Mouse (Mus musculus) large intestine, adult 2 months (tissue): Measurements from ENCODE around the gene Gusb. TPM values are rescaled to one million over a fixed set of nuclear protein-coding genes. Genes with fewer than 3 reads are reported as not detected.

ENCODE experiments used
- DNase-seq: peaks from one replicate; pipeline ENCODE4 v3.0.0-alpha.2; 2012; ENCODE audit warnings: low read depth, low spot score
- WGBS: fragments of 180-500 bp; shearing (Covaris S2); methylation state at CpG from one replicate; pipeline ENCODE4 v1.1.7; 2018; 5-methylcytosine and 5-hydroxymethylcytosine counted together
- polyA plus RNA-seq: library from polyadenylated mRNA; depleted of rRNA; stranded (reverse); fragments of >200 nt; gene quantifications from 2 replicates; pipeline ENCODE4 v1.2.3, GENCODE M21; 2012

Gene Gusb
- polyA plus RNA-seq, 1 experiment: 25.9 TPM

DNA sequence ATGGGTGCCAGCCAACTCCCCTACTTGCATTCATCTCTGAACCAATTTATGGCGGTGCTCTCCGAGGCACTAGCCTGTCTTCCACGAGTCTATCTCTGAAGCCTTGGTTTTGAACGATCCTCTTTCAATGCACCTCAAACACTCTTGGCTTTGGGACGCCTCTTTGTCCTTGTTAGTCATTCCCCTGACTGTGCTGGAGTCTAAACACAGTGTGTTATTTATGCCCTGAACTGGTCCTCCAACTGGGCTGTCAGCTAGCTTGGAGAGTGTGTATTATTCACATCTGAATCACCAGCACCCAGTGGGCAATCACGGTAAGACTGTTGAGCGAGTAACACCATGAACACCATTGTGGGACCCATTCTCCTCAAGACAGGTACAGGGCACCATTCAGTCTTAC, 24.8 kb upstream of the Gusb start:
- WGBS: 74% methylated on average over 7 of the region's 7 CpGs
- no peak for DNase-seq

DNA sequence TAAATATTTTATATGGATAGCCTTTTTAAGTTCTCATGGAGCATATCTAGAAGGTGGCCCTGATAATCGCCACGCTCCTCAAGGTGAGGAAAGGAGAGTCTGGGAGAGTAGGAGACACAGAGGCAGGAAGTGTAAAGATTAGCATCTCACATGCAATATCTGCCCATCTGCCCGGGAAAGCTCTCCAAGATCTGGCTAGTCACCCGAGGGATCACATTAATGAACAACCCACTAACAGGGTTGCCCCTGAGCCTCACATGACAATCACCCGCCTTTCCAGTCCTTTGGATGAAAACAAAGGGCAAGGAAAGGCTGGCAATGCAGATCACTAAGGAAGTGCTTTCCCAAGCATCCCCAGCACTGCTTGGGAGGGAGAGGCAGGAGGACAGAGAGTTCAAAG, 24.3 kb upstream of the Gusb start:
- 53% methylated on average over 5 of the region's 5 CpGs for WGBS

DNA sequence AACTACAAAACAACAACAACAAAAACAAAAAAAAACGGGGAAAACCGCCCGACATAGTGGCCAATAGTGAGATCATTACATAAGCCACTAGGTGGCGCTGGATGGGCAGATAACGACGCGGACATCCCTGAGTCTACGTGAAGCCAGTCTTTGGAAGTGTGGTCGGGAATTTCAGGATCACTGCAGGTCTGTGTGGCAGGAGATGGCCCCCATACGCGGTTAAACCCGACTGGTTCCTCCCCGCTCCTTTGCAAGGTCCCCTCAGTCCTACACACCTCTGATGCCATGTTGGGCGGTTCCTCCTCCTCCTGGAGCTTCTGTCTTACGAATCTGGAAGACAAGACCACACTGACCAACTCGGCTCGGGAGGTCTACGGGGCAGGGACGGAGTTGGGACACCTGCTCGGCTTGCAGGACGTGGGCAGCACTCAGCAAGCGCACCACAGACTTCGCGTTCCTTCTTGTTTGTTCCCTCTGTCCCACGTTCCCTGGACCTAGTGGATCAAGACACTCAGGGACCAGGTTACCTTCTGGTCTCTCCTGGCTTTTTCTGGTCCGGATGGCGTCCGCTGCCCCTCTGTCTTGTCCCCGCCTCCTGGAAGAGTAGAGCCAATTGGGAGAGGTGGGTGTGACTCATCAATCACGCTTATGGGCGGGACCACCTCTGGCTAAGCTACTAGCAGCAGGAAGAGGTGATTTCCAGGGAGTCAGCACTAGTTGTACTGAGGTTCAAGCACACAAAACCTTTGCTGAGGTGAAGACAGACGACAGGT, 21.1 kb upstream of the Gusb start:
- peak; percentile 92 for DNase-seq
- under 1% methylated on average over 32 of the region's 32 CpGs for WGBS

More for the DNA sequence above, 24.3 kb upstream of the Gusb start:
- DNase-seq: no peak

DNA sequence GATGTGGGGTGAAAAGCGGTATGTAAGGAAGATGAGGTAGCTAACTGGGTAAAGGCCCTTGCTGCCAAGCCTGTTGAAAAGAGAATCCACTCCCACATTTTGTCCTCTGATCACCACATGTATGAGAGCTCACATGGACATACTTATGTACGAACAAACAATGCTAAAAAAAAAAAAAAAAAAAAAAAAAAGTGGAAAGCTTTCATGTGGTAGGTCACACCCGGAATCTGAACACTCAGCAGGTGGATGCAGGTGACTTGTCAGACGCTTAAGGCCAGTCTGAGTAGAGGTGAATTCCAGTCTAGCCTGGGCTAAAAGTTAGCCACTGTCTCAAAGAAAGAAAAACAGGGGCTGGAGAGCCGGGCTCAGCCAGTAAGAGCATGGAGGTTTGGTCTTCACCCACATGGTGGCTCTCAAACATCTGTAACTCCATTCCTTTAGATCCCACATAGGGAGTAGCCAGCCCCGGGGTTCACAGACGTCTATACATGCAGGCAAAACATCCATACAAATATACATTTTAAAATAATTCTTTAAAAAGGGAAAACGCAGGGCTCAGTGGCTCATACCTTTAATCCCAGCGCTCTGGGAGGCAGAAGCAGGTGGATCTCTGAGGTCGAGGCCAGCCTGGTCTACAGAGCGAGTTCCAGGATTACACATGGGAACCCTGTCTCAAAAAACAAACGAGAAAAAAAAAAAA, 20.4 kb upstream of the Gusb start:
- WGBS: 27% methylated on average over 12 of the region's 12 CpGs
- no peak for DNase-seq

DNA sequence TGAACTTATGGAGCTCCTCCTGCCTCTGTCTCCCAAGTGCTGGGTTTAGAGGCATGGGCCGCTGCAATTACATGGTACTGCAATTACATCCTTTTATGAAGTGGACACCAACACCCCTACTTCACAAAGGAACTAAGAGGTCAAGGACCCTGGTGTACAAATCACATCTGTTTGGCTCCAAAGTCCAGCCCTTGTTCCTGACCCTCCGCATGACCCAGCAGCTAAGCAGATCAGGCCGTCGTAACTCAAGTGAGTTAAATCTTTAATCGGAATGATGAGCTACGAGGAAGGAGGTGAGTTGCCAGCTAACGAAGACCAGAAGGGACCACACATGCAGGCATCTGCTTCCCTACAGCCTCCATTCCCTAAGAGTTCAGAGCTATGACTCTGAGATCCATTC, 19.5 kb upstream of the Gusb start:
- 78% methylated on average over 7 of the region's 7 CpGs for WGBS
- DNase-seq: no peak

DNA sequence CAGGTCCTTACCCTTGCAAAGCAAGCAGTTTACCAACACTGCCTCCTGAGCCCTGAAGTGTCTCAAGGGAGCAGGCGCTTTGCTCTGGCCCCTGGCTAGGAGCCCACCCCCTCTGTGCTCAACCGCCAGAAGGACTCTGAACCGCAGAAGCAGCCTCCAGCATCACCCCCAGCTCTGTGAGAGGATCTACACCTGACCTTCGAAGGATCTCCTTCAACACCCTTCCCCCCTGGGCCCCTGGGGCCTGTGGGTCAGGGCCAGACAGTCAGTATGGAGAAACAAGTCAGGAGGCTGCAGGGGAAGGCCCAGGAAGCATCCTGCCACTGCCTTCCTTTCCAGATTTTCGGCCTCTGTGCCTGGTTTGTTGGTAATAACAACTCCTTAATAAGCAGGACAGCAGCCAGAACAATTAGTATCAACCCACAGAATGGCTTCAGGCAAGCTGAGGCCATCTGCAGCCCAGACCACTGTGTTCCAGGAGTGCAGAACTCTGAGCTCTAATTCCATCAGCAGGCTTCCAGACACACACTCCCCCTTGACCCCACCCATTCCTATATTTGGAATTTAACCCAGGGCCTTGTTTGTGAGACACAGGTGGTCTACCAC, 18.6 kb upstream of the Gusb start:
- DNase-seq: no peak
- WGBS: 81% methylated on average over 5 of the region's 5 CpGs

DNA sequence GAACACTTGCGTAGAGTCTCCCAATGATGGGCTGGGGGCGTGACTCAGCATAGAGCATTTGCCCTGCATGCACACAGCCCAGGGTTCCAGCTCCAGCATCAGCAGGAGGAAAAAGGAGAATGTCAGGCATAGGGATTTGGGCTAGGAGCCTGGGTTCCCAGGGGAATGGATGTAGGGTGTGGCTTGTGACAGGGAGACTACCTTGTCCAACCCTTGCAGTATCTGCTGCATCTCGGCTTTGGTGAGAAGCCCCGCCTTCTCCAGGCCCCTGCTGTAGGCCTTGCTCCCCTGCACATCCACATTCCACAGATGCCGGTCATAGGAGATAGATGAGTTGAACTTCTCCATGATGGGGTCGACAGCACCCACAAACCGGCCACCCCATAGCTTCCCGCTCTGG, 16.6 kb upstream of the Gusb start:
- no peak for DNase-seq
- 71% methylated on average over 8 of the region's 8 CpGs for WGBS

DNA sequence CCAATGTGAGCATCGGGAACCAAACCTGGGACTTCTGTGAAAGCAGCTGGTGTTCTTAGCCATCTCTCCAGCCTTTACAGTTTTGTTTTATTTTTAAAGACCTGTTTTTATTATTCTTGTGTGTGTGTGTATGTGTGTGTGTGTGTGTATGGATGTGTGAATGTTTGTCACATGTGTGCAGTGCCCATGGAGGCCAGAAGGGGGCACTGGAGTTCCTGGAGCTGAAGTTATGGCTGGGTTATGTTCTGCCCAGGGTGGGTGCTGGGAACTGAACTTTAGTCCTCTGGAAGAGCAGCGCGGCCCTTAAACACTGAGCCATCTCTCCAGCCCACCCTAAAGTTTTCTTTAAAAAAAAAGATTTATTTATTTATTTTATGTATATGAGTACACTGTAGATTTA, 12.3 kb upstream of the Gusb start:
- 97% methylated on average over 3 of the region's 3 CpGs for WGBS
- DNase-seq: no peak

DNA sequence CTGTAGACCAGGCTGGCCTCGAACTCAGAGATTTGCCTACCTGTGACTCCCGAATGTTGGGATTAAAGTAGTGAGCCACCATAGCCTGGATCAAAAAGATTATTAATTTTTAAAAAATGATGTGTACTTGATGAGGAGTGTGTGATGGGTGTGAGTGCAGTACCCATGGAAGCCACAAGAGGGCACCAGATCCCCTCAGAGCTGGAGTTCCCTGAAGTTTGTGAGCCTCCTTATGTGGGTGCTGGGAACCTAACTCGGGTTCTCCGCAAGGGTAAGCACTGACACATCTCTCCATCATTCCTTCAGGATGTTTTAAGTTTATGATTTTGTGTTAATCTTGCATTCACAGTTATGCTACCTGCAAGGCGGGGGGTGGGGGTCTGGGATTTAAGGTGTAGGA, 8.1 kb upstream of the Gusb start:
- no peak for DNase-seq
- WGBS: 98% methylated on average over 5 of the region's 5 CpGs

DNA sequence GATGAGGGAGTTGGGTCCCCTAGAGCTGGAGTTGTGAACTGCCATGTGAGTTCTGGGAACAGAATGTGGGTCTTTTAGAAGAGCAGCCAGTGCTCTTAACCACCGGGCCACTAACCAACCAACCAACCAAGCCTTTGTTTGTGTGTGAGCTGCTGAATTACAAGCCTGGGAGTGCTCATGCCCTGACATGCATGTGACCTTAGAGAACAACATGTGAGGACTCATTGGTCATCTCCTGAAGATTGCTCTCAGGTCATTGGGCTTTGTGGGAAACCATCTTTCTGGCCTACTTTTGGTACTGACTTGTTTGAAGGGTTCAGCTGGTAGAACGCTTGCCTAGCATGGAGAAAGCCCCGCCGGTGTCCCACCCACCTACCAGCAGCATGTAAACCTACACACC, 6.9 kb upstream of the Gusb start:
- DNase-seq: no peak
- WGBS: 91% methylated on average over 4 of the region's 4 CpGs

DNA sequence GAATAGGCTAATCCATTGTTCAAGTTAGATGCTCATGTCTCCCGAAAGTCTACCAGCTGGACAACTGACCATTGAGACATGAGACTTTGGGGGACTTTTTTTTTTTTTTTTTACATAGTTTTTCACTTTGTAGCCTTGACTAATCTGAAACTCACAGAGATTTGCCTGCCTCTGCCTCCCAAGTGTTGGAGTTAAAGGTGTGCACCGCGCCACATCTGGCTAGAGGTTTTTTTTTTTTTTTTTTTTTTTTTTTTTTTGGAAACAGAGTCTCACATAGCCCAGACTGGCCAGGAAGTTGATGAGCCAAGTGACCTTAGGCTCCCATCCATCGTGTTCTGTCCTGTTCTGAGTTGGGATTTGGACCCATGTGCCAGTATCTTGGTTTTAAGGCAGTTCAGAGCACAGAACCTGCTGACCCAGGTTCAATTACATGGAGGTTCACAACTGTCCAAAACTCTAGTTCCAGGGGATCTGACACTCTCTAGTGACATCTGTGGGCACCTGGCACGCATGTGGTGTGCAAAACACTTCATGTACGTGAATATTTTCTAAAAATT, 5.3 kb upstream of the Gusb start:
- no peak for DNase-seq

DNA sequence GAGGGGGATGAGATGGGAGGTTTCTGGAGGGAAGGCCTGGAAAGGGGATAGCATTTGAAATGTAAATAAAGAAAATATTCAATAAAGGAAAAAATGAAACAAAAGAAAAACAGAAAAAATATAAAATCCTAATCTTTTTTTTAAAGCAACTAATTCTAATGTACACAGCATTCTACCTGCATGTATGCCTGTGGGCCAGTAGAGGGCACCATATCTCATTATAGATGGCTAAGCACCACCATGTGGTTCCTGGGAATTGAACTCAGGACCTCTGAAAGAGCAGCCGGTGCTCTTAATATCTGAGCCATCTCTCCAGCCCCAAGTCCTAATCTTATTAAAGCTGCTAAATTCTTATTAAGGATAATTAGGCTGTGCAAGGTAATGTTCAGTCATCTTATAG, 4.5 kb upstream of the Gusb start:
- 84% methylated on average over 1 of the region's 1 CpGs for WGBS
- DNase-seq: no peak

More for the DNA sequence above, 5.3 kb upstream of the Gusb start:
- WGBS: 82% methylated on average over 6 of the region's 6 CpGs

DNA sequence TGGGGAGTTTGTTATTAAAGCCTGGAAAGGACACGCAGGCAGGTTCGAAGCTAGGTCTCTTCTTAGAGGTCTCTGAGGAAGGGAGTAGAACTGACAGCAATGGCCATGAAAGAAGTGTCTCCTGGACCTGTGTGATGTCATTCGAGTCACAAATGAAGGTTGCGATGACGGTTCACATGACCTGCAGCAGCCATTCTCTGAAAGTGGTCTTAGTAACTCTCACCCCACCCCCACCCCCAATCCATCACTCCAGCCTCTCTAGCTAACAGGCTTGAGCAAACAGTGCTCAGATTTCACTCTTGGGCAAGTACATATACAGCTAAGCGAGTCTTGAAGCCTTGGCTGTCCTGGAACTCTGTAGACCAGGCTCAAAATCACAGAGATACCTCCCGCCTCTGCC, 380 bp upstream of the Gusb start:
- no peak for DNase-seq
- WGBS: 56% methylated on average over 7 of the region's 7 CpGs

DNA sequence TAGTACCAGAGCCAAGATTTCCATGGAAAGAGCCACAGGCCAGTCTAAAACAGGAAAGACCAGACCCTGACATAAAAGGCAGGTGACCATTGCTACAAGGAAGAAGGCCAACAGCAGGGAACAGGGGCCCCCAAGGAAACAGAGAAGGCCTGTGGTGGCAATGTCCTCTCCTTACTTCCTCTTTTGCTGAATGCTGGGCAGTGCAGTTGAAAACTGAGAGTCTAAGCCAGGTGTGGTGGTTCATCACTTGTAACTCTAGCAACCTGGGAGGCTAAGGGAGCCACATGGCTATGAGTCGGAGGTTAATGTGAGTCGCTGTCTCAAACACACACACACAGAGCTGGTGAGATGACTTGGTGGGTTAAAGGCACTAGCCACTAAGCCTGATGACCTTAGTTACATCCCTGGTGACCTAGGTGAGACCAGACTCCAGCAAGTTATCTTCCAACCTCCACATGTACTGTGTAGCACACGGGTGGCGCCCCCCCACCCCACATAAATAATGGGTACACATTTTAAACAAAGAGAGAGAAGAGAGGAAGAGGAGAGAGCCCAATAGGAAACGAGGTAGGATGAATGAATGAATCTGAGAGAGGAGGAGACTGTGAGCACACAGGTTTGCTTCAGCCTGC, 1.4 kb downstream of the Gusb start:
- DNase-seq: no peak

DNA sequence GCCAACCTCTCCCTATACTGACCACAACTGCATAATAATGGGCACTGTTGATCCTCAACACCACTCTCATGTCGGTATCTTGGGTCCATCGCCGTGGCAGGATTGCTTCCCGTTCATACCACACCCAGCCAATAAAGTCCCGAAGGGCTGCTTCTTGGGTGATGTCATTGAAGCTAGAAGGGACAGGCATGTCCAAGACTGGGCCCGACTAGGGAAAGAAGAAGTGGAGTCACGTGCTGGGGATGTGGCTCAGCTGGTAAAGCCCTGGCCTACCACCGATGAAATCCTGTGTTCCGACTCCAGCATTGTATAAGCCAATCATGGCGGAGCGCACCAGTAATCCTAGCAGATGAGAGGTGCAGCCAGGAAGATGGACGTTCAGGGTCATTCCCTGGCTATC, 2.1 kb downstream of the Gusb start:
- peak; percentile 21 for DNase-seq
- WGBS: 43% methylated on average over 12 of the region's 12 CpGs

More for the DNA sequence above, 1.4 kb downstream of the Gusb start:
- WGBS: 36% methylated on average over 5 of the region's 5 CpGs

DNA sequence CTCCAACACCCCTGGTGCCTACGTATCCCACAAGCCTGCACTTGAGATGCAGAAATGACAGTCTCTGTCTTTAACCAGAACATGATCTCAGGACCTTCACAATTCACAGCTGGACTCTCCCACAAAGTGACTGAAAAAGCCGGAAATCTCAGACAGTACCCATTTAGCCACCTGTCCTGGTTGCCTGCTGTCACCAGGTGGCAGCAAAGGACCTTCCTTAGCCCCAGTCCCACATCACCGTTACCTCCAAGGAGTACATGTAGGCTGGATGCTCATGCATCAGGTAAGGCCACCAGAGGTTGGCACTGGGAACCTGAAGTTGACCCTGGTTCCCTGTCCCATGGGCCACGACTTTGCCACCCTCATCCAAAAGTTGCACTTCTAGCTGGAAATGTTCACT, 3.8 kb downstream of the Gusb start:
- WGBS: 28% methylated on average over 4 of the region's 4 CpGs
- DNase-seq: peak; percentile 45

DNA sequence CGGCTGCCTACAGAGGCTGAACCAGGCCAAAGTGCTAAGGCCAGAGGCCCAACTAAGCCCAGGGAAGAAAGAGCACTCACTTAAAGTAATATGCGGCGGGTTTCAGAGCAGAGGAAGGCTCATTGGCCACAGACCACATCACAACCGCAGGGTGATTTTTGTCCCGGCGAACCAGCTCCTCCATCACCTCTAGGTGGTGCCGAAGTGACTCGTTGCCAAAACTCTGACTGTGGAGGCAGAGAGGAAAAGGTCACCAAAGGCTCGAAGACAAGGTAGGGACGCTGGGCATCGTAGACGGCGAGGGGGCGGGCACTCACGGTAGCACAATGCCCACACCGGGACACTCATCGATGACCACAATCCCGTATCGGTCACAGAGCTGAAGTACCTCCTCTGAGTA, 5.1 kb downstream of the Gusb start:
- no peak for DNase-seq
- 76% methylated on average over 19 of the region's 19 CpGs for WGBS

DNA sequence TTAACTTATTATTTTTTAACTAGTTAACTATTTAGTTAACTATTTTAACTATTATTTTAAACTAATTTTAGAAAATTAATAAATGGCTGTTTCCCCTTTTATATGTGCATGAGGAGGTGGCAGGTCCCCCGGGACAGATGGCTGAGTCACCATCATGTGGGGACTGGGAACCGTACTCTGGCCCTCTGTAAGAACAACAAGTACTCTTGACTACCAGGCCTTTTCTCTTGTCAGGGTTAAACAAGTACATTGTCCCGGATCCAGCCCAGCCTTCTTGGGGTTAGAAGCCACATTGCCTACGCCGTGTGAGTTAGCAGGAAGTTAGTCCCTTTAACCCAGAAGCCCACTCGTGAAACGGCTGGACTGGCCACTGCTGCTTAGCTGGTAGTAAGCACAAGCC, 7.9 kb downstream of the Gusb start:
- WGBS: 90% methylated on average over 7 of the region's 7 CpGs
- no peak for DNase-seq

DNA sequence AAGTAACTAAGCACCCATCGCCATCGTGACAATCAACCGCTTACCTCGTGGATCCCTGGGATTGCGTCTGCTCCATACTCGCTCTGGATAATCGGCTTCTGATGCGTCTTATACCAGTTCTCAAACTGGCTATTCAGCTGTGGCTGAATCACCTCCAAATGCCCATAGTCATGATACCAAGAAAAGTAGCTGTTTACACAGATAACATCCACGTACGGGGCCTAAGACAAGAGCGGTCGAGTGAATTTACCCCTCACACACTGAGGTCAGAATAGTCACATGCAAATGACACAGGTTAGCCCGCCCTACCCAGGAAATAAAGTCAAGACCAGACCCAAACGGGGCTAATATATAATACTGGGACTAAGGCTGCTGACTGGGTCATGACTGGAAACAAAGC, 9.5 kb downstream of the Gusb start:
- WGBS: 92% methylated on average over 14 of the region's 14 CpGs
- no peak for DNase-seq

DNA sequence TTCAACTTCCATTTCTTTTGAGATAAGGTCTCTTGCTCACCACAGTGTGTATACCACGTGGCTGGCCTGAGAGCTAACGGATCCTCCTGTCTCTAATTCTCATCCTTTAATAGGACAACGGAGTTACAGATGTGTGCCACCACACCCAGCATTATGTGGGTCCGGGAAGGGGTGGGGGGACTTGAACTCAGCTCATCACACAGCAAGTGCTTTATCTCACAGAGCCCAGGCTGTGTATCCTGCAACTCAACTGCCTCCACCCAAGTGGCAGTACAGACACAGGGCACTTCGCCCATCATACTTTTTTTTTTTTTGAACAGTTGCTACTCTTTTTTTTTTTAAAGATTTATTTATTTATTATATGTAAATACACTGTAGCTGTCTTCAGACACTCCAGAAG, 11.0 kb downstream of the Gusb start:
- 93% methylated on average over 5 of the region's 5 CpGs for WGBS
- DNase-seq: no peak
